Mouse (Mus musculus) R1 (cell line): ENCODE data around the gene F3.

Source experiments
- DNase-seq: peaks from one replicate; pipeline ENCODE4 v3.0.0-alpha.2; 2018; ENCODE audit warnings: low read depth, low spot score

The F3 gene

GRCm38 (mm10) chr3:121722971-121723844, at the start of gene F3:
TSS of gene F3 (plus strand) at chr3:121723537.
- peak; percentile 88 for DNase-seq

GRCm38 (mm10) chr3:121678935-121679334, 44.4 kb upstream of the F3 start:
- no peak for DNase-seq

GRCm38 (mm10) chr3:121679443-121679842, 43.9 kb upstream of the F3 start:
- DNase-seq, result no peak

- no peak for DNase-seq
Measured at GRCm38 (mm10) chr3:121680187-121680586, 43.1 kb upstream of the F3 start.

GRCm38 (mm10) chr3:121682439-121683411, 40.6 kb upstream of the F3 start:
- peak; percentile 54 for DNase-seq

GRCm38 (mm10) chr3:121684552-121684951, 38.8 kb upstream of the F3 start:
- DNase-seq, result no peak

- DNase-seq, result no peak
Measured at GRCm38 (mm10) chr3:121684963-121685362, 38.4 kb upstream of the F3 start.

- no peak for DNase-seq
Measured at GRCm38 (mm10) chr3:121685985-121686384, 37.4 kb upstream of the F3 start.

- no peak for DNase-seq
Measured at GRCm38 (mm10) chr3:121686408-121686911, 36.9 kb upstream of the F3 start.

- no peak for DNase-seq
Measured at GRCm38 (mm10) chr3:121687741-121688140, 35.6 kb upstream of the F3 start.

GRCm38 (mm10) chr3:121689029-121689428, 34.3 kb upstream of the F3 start:
- no peak for DNase-seq

- no peak for DNase-seq
Measured at GRCm38 (mm10) chr3:121689697-121690096, 33.6 kb upstream of the F3 start.

- DNase-seq, result peak; percentile 46
Measured at GRCm38 (mm10) chr3:121693001-121693730, 30.2 kb upstream of the F3 start.

- no peak for DNase-seq
Measured at GRCm38 (mm10) chr3:121693746-121694145, 29.6 kb upstream of the F3 start.

GRCm38 (mm10) chr3:121697169-121697568, 26.2 kb upstream of the F3 start:
- no peak for DNase-seq

- DNase-seq, result no peak
Measured at GRCm38 (mm10) chr3:121699401-121699800, 23.9 kb upstream of the F3 start.

- DNase-seq, result no peak
Measured at GRCm38 (mm10) chr3:121699849-121700248, 23.5 kb upstream of the F3 start.

- peak; percentile 55 for DNase-seq
Measured at GRCm38 (mm10) chr3:121700364-121700952, 22.9 kb upstream of the F3 start.

GRCm38 (mm10) chr3:121703155-121703879, 20.0 kb upstream of the F3 start:
- DNase-seq, result no peak

- DNase-seq, result no peak
Measured at GRCm38 (mm10) chr3:121703880-121704243, 19.5 kb upstream of the F3 start.
